Mouse (Mus musculus) heart, embryonic 11.5 days (tissue): ENCODE measurements at regions not wholly inside any gene's neighbourhood (a gene's known extent, or its start where the extent isn't known, plus 50 kb on each side); places are given as distances from the start of the nearest gene placed in this dataset.

Experiments used
- ATAC-seq: fragments of 200-750 bp; cut with Nextera tagmentation; replicated peaks from 2 replicates; pipeline ENCODE4 v1.8.0; 2017; ENCODE audit warnings: moderate library complexity; ENCODE audit not compliant: insufficient number of reproducible peaks, low FRiP score, low TSS enrichment
- H3K27ac ChIP-seq: fragments of 300-500 bp; sonication (generic); 2 replicates; pipeline ENCODE4 v1.5.1; 2014; ENCODE audit warnings: mild to moderate bottlenecking, low read depth, low read length
- H3K27me3 ChIP-seq: fragments of 300-500 bp; sonication (generic); 2 replicates; pipeline ENCODE4 v1.6.1; 2014; ENCODE audit warnings: mild to moderate bottlenecking, low read length, mixed read lengths; ENCODE audit not compliant: control insufficient read depth, insufficient read depth
- H3K36me3 ChIP-seq: fragments of 300-500 bp; sonication (generic); 2 replicates; pipeline ENCODE4 v1.6.1; 2014; ENCODE audit warnings: mild to moderate bottlenecking, low read length, moderate library complexity, mixed read lengths; ENCODE audit not compliant: control insufficient read depth, insufficient read depth
- H3K4me1 ChIP-seq: fragments of 300-500 bp; sonication (generic); 2 replicates; pipeline ENCODE4 v1.6.1; 2014; ENCODE audit warnings: low read length; ENCODE audit not compliant: control insufficient read depth, insufficient read depth
- H3K4me2 ChIP-seq: fragments of 300-500 bp; sonication (generic); 2 replicates; pipeline ENCODE4 v1.6.1; 2014; ENCODE audit warnings: mild to moderate bottlenecking, moderate library complexity
- H3K4me3 ChIP-seq: fragments of 300-500 bp; sonication (generic); 2 replicates; pipeline ENCODE4 v1.5.1; 2014; ENCODE audit warnings: low read depth, low read length
- H3K9ac ChIP-seq: fragments of 300-500 bp; sonication (generic); 2 replicates; pipeline ENCODE4 v1.6.1; 2014; ENCODE audit warnings: mild to moderate bottlenecking, low read depth, low read length, moderate library complexity
- H3K9me3 ChIP-seq: fragments of 300-500 bp; sonication (generic); replicated peaks from 2 replicates; pipeline ENCODE4 v1.6.1; 2016; ENCODE audit warnings: low read length; ENCODE audit not compliant: control insufficient read depth
- WGBS: fragments of 180-500 bp; shearing (Covaris S2); extraction: QIAGEN DNeasy Blood & Tissue Kit; methylation state at CpG from one replicate; pipeline ENCODE4 v1.1.7; 2014; ENCODE audit not compliant: insufficient replicate concordance; 5-methylcytosine and 5-hydroxymethylcytosine counted together

DNA sequence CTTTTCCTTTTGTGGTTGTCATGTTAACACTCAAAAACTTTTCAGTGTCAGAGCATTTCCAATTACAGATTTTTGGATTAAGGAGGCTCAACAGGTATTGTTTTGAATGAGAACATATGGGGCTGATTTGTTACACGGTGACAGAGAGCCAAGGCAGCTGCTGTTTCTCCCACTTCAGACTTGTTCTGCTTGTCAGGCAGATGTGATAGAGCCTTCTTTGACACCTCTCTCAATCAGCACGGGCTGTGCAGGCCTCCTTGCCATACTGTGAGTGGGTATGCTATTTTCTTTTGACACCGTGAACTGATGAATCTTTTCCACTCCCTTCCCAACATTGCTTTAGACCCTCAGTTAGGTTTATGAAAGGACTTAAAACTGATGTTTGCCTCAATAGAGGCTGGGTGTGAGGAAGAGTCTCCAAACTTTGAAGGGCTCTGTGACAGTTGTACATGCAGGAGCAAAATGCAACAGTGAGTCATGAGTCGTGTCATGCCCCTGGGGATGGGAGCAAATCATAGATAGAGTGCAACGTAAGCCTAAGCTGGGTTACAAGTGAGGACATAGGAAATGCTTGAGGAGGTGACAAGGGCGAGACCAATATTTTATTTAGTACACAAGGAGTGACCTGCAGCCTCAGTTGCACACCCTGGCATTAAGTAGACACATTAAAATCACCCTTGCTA, 317.4 kb downstream of the Ccser2 start:
- no peak overlapping the region for H3K4me3 ChIP-seq
- no peaks in the 10 kb centered on the region for H3K36me3 ChIP-seq
- H3K27ac ChIP-seq = no peak overlapping the region
- no peak overlapping the region for H3K4me2 ChIP-seq
- H3K9me3 ChIP-seq = no peaks in the 10 kb centered on the region
- H3K4me1 ChIP-seq = peaks cover 9% of the 10 kb centered on the region; the same call in 1 of the 2 replicates
- peak; percentile 70 for ATAC-seq
- no peak overlapping the region for H3K9ac ChIP-seq
- H3K27me3 ChIP-seq = no peaks in the 10 kb centered on the region
- 20% methylated on average over 6 of the region's 6 CpGs for WGBS

DNA sequence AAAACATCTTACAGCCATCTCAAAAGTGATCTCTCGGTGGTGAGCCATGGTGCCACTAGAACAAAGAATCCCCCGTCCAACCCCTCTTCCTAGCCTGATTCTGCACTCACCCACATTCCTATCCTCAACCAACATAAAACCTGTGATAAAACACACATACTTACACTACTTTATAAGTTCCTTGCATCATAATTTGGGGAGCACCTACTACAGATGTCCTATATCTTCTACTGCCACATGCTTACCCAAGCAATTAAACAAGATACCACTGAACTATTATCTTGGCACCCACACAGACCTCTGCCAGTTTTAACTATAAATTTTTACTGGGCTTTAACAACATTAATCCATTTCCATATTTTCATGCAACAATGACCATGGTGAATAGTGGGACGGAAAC, 321.9 kb downstream of the Ccser2 start:
- WGBS = 84% methylated on average over 3 of the region's 3 CpGs
- Histone ChIP-seq H3K36me3 (no peaks in the 10 kb centered on the region), H3K4me1 (peaks cover 7% of the 10 kb centered on the region; the same call in 1 of the 2 replicates)

DNA sequence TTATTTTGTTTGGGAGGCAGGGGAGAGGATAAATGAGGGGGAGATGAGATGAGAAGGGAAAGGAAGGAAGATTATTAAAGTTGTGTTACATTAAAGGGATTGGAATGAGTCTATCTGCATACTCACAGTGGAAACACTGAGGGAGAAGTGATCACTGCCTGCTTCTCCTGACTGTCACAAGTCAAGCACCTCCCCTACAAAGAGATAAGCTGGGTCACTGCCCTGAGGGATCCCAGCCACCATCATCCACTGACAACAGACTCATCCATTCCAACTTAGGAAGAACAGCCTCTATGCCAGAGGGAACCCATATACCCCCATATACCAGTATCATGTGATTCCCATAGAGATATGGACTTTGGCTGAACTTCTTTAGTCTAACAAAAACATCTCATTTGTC, 322.3 kb downstream of the Ccser2 start:
- H3K27ac ChIP-seq = no peak overlapping the region
- H3K9ac ChIP-seq = no peak overlapping the region
- no peaks in the 10 kb centered on the region for H3K9me3 ChIP-seq
- no peak overlapping the region for H3K4me2 ChIP-seq
- no peak for ATAC-seq
- H3K4me1 ChIP-seq = peaks cover 3% of the 10 kb centered on the region; the same call in 1 of the 2 replicates
- no peaks in the 10 kb centered on the region for H3K36me3 ChIP-seq
- no peak overlapping the region for H3K4me3 ChIP-seq
- H3K27me3 ChIP-seq = no peaks in the 10 kb centered on the region

More for the DNA sequence above, 321.9 kb downstream of the Ccser2 start:
- Histone ChIP-seq H3K9me3 (no peaks in the 10 kb centered on the region), H3K4me2 (no peak overlapping the region), H3K27me3 (no peaks in the 10 kb centered on the region), H3K27ac (no peak overlapping the region), H3K9ac (no peak overlapping the region), H3K4me3 (no peak overlapping the region)
- no peak for ATAC-seq

DNA sequence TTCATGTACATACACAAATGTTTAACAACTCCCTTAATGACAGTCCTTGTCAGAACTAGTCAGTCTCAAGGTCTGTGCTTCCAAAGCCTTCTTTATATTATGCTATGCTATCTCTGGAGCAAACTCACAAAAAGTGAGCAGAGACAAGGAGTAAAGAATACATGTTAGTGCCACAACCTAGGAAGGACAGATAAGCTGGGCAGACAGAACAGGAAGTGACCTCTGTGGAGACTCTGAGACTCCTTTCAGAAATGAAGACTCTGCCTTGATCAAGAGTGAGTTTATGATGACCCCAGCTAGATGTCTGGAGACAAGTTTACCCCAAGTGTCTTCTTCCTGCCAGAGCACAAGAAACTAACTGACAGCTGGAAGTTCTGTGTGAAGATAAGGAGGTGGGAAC, 343.8 kb downstream of the Ccser2 start:
- Histone ChIP-seq H3K9ac (no peak overlapping the region), H3K27ac (no peak overlapping the region; the same call in 1 of the 2 replicates), H3K4me1 (no peaks in the 10 kb centered on the region), H3K9me3 (no peaks in the 10 kb centered on the region), H3K36me3 (no peaks in the 10 kb centered on the region), H3K27me3 (no peaks in the 10 kb centered on the region), H3K4me3 (no peak overlapping the region), H3K4me2 (no peak overlapping the region)
- no peak for ATAC-seq

DNA sequence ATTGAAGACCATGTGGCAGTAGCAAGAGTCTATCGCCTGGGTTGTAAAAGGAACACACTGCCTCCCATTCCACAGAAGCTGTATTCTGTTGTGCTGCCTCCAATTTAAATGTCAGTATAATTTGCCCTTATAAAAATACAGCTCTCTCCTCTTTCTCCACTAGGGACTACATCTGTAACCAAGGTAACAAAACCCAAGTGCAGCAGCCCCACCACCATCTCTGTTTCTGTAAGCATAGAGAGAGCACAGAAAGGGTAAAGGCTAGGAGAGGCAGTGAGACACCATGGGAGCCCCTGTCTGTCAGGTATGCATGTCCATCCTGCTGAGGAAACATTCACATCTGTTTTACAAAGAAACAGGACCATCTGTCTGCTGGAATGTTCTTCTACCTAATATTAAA, 344.4 kb downstream of the Ccser2 start:
- Histone ChIP-seq H3K36me3 (no peaks in the 10 kb centered on the region), H3K4me3 (no peak overlapping the region), H3K4me2 (no peak overlapping the region), H3K27ac (no peak overlapping the region), H3K4me1 (no peaks in the 10 kb centered on the region), H3K9me3 (no peaks in the 10 kb centered on the region), H3K27me3 (no peaks in the 10 kb centered on the region), H3K9ac (no peak overlapping the region)
- no peak for ATAC-seq
- WGBS = 94% methylated on average over 1 of the region's 1 CpGs

DNA sequence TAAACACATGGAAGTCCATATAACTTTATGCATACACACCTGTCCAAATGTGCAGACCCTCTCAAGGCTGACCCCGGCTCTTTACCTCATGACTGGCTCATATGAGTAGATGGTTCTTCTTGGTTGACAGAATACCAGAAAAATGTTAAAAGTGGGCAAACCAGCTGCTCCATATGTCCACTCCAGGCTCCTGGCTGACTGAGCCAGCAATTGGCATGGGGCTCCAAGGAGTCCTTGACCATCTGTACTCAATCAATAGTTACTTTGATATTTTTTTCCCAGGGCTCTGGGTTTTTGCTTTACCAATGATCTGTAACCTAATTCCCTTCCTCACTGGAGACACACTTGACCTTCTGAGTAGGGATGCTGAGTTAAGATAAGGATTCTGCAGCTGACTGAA, 345.5 kb downstream of the Ccser2 start:
- no peak overlapping the region for H3K9ac ChIP-seq
- H3K4me3 ChIP-seq = no peak overlapping the region
- H3K4me1 ChIP-seq = no peaks in the 10 kb centered on the region
- H3K27ac ChIP-seq = no peak overlapping the region
- H3K36me3 ChIP-seq = no peaks in the 10 kb centered on the region
- no peak for ATAC-seq
- no peak overlapping the region for H3K4me2 ChIP-seq
- 78% methylated on average over 1 of the region's 1 CpGs for WGBS
- no peaks in the 10 kb centered on the region for H3K9me3 ChIP-seq
- H3K27me3 ChIP-seq = no peaks in the 10 kb centered on the region

DNA sequence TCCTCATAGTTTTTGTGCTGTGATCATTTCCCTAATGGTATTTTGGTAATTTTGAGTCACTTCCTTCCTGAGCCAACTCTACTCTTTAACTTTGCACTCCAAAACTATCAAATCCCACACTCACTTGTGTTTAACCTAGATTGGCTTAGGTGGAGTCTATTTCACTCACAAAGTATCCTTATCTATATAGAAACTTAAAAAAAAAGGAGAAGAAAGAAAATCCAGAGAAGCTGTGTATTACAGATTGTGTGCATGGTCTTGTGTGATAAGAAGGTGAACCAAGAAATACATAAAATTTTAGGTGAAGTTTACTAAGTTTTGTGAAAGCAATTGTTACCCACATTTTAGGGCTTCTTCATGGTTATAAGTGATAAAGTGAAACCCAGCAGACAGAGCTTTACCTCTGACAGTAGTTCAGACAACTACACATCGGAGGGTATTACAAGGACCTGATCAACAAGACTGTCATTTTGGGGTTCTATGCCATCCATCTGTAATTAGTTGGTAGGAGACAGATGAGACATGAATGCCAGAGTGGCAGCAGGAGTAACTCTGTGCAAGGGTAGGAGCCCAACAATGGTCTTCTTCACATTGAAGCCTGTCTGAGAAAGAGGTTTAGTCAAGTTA, 350.0 kb downstream of the Ccser2 start:
- Histone ChIP-seq H3K4me3 (no peak overlapping the region), H3K9me3 (no peaks in the 10 kb centered on the region), H3K27me3 (no peaks in the 10 kb centered on the region), H3K4me1 (no peaks in the 10 kb centered on the region), H3K27ac (peak overlapping the region; percentile 46; the same call in 1 of the 2 replicates), H3K9ac (no peak overlapping the region), H3K36me3 (no peaks in the 10 kb centered on the region), H3K4me2 (no peak overlapping the region)
- WGBS = 87% methylated on average over 1 of the region's 1 CpGs
- peak; percentile 66 for ATAC-seq

DNA sequence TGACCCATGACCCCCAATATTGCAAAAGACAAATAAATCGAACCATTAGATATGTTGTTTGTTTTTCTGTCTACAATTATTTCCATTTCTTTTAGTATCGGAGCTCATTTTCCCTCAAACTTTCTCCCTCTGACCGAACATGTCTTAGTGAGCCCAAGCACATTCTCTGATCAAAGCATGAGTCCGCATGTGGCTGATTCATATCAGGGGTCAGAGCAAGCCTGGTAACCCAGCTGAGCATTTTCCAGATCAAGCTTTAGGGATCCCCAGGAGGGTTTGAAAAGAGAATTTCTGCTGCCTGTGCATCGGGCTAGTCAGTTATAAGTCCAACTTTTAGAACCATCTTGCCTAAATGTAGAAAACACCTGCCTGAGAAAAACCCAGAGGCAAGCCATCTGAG, 350.6 kb downstream of the Ccser2 start:
- WGBS = 70% methylated on average over 5 of the region's 5 CpGs

DNA sequence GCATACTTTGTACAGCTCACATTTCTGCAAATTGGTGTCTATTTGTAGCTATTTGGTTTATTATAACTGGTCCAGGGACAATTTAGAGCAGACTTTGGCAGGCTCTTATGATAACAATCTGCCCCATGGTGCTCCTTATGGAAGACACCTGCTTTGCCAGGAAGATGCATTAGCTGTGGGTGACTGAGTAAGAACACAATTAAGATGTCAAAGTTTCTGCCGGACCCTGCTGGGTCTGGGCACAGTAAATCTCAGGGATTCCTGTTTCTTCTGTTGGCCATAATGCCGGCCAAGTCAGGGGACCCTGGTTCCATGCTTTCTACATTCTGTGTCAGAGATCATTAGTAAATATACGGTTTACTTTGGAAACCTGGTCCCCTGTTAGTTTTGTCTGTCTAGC, 353.7 kb downstream of the Ccser2 start:
- Histone ChIP-seq H3K4me2 (no peak overlapping the region), H3K4me1 (no peaks in the 10 kb centered on the region), H3K27me3 (no peaks in the 10 kb centered on the region), H3K9ac (no peak overlapping the region), H3K27ac (no peak overlapping the region), H3K4me3 (no peak overlapping the region), H3K36me3 (no peaks in the 10 kb centered on the region), H3K9me3 (no peaks in the 10 kb centered on the region)
- WGBS = 84% methylated on average over 3 of the region's 3 CpGs
- no peak for ATAC-seq

More for the DNA sequence above, 350.6 kb downstream of the Ccser2 start:
- H3K27me3 ChIP-seq = no peaks in the 10 kb centered on the region
- no peaks in the 10 kb centered on the region for H3K36me3 ChIP-seq
- ATAC-seq = 0 out of 2 replicates have a peak, but pooled peaks have one; percentile 57
- no peaks in the 10 kb centered on the region for H3K4me1 ChIP-seq
- H3K27ac ChIP-seq = peak overlapping the region; percentile 46; the same call in 1 of the 2 replicates
- H3K4me3 ChIP-seq = no peak overlapping the region
- H3K9me3 ChIP-seq = no peaks in the 10 kb centered on the region
- no peak overlapping the region for H3K9ac ChIP-seq
- H3K4me2 ChIP-seq = no peak overlapping the region
